8 mouse cellular contexts compared by ENCODE assay signal in genomic region chr12:72235621-72236351, GRCm38 (mm10). TPM values are rescaled to one million over a fixed set of nuclear protein-coding genes. Genes with fewer than 3 reads are reported as not detected.
DNase-seq lines count a peak whose midpoint lies in the region; ATAC-seq and TF ChIP-seq lines count a peak whose summit lies in the region.

No protein-coding gene starts in this region.

- H3K9ac ChIP-seq in intestine, postnatal 0 days (ENCODE audit: low read depth, low read length), result no peak overlapping the region
- H3K9ac ChIP-seq in stomach, embryonic 16.5 days (ENCODE audit: low read length), result no peak overlapping the region

- H3K4me3 ChIP-seq in intestine, postnatal 0 days (ENCODE audit: low read depth, low read length), result peak overlapping the region; percentile 43; the same call in 1 of the 2 replicates
- H3K4me3 ChIP-seq in stomach, embryonic 16.5 days (replicated peaks; ENCODE audit: low read length), result peak overlapping the region; percentile 51

- H3K4me1 ChIP-seq in intestine, postnatal 0 days (replicated peaks; ENCODE audit: control insufficient read depth, insufficient read depth, low read length), result no peaks in the 10 kb centered on the region
- H3K4me1 ChIP-seq in stomach, embryonic 16.5 days (ENCODE audit: control insufficient read depth, insufficient read depth, low read length), result no peaks in the 10 kb centered on the region

- ATAC-seq in intestine, postnatal 0 days, result no peak
- no peak for ATAC-seq in stomach, embryonic 16.5 days (ENCODE audit: insufficient read depth, low FRiP score)

- H3K27ac ChIP-seq in intestine, postnatal 0 days (ENCODE audit: low read depth, low read length), result no peak overlapping the region
- H3K27ac ChIP-seq in stomach, embryonic 16.5 days (ENCODE audit: low read length), result no peak overlapping the region

- 50% methylated on average over 12 of the region's 12 CpGs for WGBS in intestine, postnatal 0 days
- WGBS in stomach, embryonic 16.5 days, result 44% methylated on average over 12 of the region's 12 CpGs

- peak; percentile 26 for DNase-seq in embryo, embryonic 10.5 days (ENCODE audit: low spot score)
- DNase-seq in embryo, embryonic 10 days (ENCODE audit: low spot score), result no peak
- peak; percentile 55 to 71 for DNase-seq in right cerebral cortex, postnatal 10 days (ENCODE audit: low spot score in 2 of 2)
- DNase-seq in right cerebral cortex, adult 18-20 months, result no peak
- no peak for DNase-seq in spleen, adult 12 weeks (ENCODE audit: low spot score)
- no peak for DNase-seq in ovary, postnatal 10 days (ENCODE audit: low spot score)

- TF ChIP-seq CTCF in intestine, postnatal 0 days (IDR thresholded peaks at IDR 0.05; ENCODE audit: low read depth), result no peak

- H3K9me3 ChIP-seq in intestine, postnatal 0 days (ENCODE audit: control insufficient read depth), result no peaks in the 10 kb centered on the region
- no peaks in the 10 kb centered on the region for H3K9me3 ChIP-seq in stomach, embryonic 16.5 days (replicated peaks; ENCODE audit: control insufficient read depth, low read length)

- H3K36me3 ChIP-seq in intestine, postnatal 0 days (ENCODE audit: control insufficient read depth, insufficient read depth), result no peaks in the 10 kb centered on the region
- H3K36me3 ChIP-seq in stomach, embryonic 16.5 days (ENCODE audit: control insufficient read depth, insufficient read depth, low read length), result no peaks in the 10 kb centered on the region

- peak overlapping the region; percentile 78 for H3K4me2 ChIP-seq in intestine, postnatal 0 days (replicated peaks; ENCODE audit: low read depth)
- H3K4me2 ChIP-seq in stomach, embryonic 16.5 days (ENCODE audit: low read depth, low read length), result peak overlapping the region; percentile 86

- peaks cover 19% of the 10 kb centered on the region for H3K27me3 ChIP-seq in intestine, postnatal 0 days (replicated peaks; ENCODE audit: control insufficient read depth, insufficient read depth, low read length)
- H3K27me3 ChIP-seq in stomach, embryonic 16.5 days (ENCODE audit: control insufficient read depth, insufficient read depth, low read length), result peaks cover 29% of the 10 kb centered on the region

RNA-seq across cellular contexts. Expression of gene Ccdc175, which starts 51.0 kb away (rescaled TPM):
- polyA plus RNA-seq in intestine, postnatal 0 days (2015; fragmentation: Nextera tagmentation; extraction: Ambion mirVana), result not detected in 2 replicates
- polyA plus RNA-seq in stomach, embryonic 16.5 days (2015; fragmentation: Nextera tagmentation; extraction: Ambion mirVana), result not detected in 2 replicates

Comparison
In these comparisons a context has a peak if more than half of its experiments do, and no peak if none do; other contexts are left out.
1. DNase-seq: peak in embryo, embryonic 10.5 days (single experiment) and right cerebral cortex, postnatal 10 days (2 of 2); none in embryo, embryonic 10 days (single experiment), right cerebral cortex, adult 18-20 months (single experiment), spleen, adult 12 weeks (single experiment) and ovary, postnatal 10 days (single experiment).